Mouse (Mus musculus) limb, embryonic 15.5 days (tissue): ENCODE data around the gene Exoc3l4. TPM values are rescaled to one million over a fixed set of nuclear protein-coding genes. Genes with fewer than 3 reads are reported as not detected.

ENCODE experiments used
- ATAC-seq: fragments of 200-750 bp; cut with Nextera tagmentation; 2 replicates; pipeline ENCODE4 v1.8.0; 2017; ENCODE audit warnings: low read depth, moderate TSS enrichment; ENCODE audit not compliant: insufficient number of reproducible peaks, low FRiP score, low TSS enrichment
- H3K27ac ChIP-seq: fragments of 300-500 bp; sonication (generic); 2 replicates; pipeline ENCODE4 v1.5.1; 2015; ENCODE audit warnings: moderate library complexity, mild to moderate bottlenecking, inconsistent platforms
- H3K27me3 ChIP-seq: fragments of 300-500 bp; sonication (generic); 2 replicates; pipeline ENCODE4 v1.6.1; 2015; ENCODE audit warnings: inconsistent platforms
- H3K36me3 ChIP-seq: fragments of 300-500 bp; sonication (generic); 2 replicates; pipeline ENCODE4 v1.6.1; 2015; ENCODE audit warnings: inconsistent platforms
- H3K4me1 ChIP-seq: fragments of 300-500 bp; sonication (generic); 2 replicates; pipeline ENCODE4 v1.6.1; 2015; ENCODE audit warnings: inconsistent platforms
- H3K4me2 ChIP-seq: fragments of 300-500 bp; sonication (generic); 2 replicates; pipeline ENCODE4 v1.6.1; 2015; ENCODE audit warnings: mild to moderate bottlenecking, inconsistent platforms
- H3K4me3 ChIP-seq: fragments of 300-500 bp; sonication (generic); 2 replicates; pipeline ENCODE4 v1.5.1; 2015; ENCODE audit warnings: mild to moderate bottlenecking, inconsistent platforms
- H3K9ac ChIP-seq: fragments of 300-500 bp; sonication (generic); 2 replicates; pipeline ENCODE4 v1.6.1; 2015; ENCODE audit warnings: inconsistent platforms
- H3K9me3 ChIP-seq: fragments of 300-500 bp; sonication (generic); 2 replicates; pipeline ENCODE4 v1.6.1; 2016; ENCODE audit warnings: inconsistent platforms
- WGBS: fragments of 180-500 bp; shearing (Covaris S2); methylation state at CpG from one replicate; pipeline ENCODE4 v1.1.7; 2015; 5-methylcytosine and 5-hydroxymethylcytosine counted together
- polyA plus RNA-seq: library from polyadenylated mRNA; unstranded; fragments of >200 nt; fragmentation: Nextera tagmentation; extraction: Ambion mirVana; gene quantifications from 2 replicates; pipeline ENCODE4 v1.2.1, GENCODE M21; 2015

Exoc3l4 gene
- polyA plus RNA-seq, 1 experiment from 2014 or later, result 6.4 TPM

- Histone ChIP-seq H3K27me3 (peaks cover 22% of the 10 kb centered on the region), H3K36me3 (no peaks in the 10 kb centered on the region), H3K27ac (peak overlapping the region; percentile 84), H3K4me1 (peaks cover 54% of the 10 kb centered on the region), H3K4me3 (peak overlapping the region; percentile 34), H3K9ac (peak overlapping the region; percentile 15; the same call in 1 of the 2 replicates), H3K9me3 (no peaks in the 10 kb centered on the region), H3K4me2 (peak overlapping the region; percentile 56)
- ATAC-seq, result peak; percentile 42
- 17% methylated on average over 12 of the region's 12 CpGs for WGBS
Measured at GRCm38 (mm10) chr12:111412581-111413284, 4.1 kb upstream of the Exoc3l4 start.

GRCm38 (mm10) chr12:111413300-111413699 lies 3.5 kb upstream of the Exoc3l4 start:
- H3K27ac ChIP-seq, result peak overlapping the region; percentile 84
- 2% methylated on average over 21 of the region's 21 CpGs for WGBS
- peak overlapping the region; percentile 34 for H3K4me3 ChIP-seq
- ATAC-seq, result peak; percentile 74
- peak overlapping the region; percentile 15; the same call in 1 of the 2 replicates for H3K9ac ChIP-seq
- no peaks in the 10 kb centered on the region for H3K9me3 ChIP-seq
- H3K36me3 ChIP-seq, result no peaks in the 10 kb centered on the region
- H3K27me3 ChIP-seq, result peaks cover 16% of the 10 kb centered on the region
- peaks cover 55% of the 10 kb centered on the region for H3K4me1 ChIP-seq
- H3K4me2 ChIP-seq, result peak overlapping the region; percentile 56

- Histone ChIP-seq H3K27me3 (peaks cover 58% of the 10 kb centered on the region), H3K4me1 (peaks cover 31% of the 10 kb centered on the region), H3K27ac (no peak overlapping the region), H3K4me3 (no peak overlapping the region), H3K36me3 (no peaks in the 10 kb centered on the region), H3K9ac (no peak overlapping the region), H3K4me2 (no peak overlapping the region), H3K9me3 (no peaks in the 10 kb centered on the region)
- 74% methylated on average over 5 of the region's 5 CpGs for WGBS
- ATAC-seq, result no peak
Measured at GRCm38 (mm10) chr12:111419918-111420317, 3.1 kb downstream of the Exoc3l4 start.

- WGBS, result 40% methylated on average over 7 of the region's 7 CpGs
- 0 out of 2 replicates have a peak, but pooled peaks have one; percentile 11 for ATAC-seq
- Histone ChIP-seq H3K27me3 (peaks cover 69% of the 10 kb centered on the region), H3K4me2 (no peak overlapping the region), H3K36me3 (no peaks in the 10 kb centered on the region), H3K9me3 (no peaks in the 10 kb centered on the region), H3K27ac (no peak overlapping the region), H3K4me1 (peaks cover 42% of the 10 kb centered on the region), H3K4me3 (no peak overlapping the region), H3K9ac (no peak overlapping the region)
Measured at GRCm38 (mm10) chr12:111420946-111421709, 4.3 kb downstream of the Exoc3l4 start.

DNA sequence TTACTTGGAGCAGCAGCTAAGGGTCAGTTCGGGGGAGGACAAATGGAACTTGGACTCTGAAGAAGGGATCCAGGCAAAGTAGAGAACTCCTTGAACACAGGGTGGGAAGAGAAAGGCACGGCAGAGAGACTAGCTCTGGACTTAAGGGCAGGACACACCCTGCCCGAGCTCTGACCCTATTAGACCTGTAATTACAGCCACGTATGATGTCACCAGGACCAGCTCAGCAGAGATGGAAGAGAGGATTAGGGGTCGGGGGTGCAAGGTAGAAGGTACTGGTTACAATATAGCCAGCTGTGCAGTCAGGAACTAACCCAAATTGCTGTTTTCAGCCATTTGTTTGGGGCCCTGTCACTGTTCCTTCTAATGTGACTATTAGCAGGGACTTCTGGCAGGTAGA lies 6.0 kb downstream of the Exoc3l4 start:
- Histone ChIP-seq H3K36me3 (no peaks in the 10 kb centered on the region), H3K27ac (no peak overlapping the region), H3K9ac (no peak overlapping the region), H3K4me1 (peaks cover 42% of the 10 kb centered on the region), H3K27me3 (peaks cover 82% of the 10 kb centered on the region), H3K9me3 (no peaks in the 10 kb centered on the region), H3K4me2 (no peak overlapping the region), H3K4me3 (peak overlapping the region; percentile 19; the same call in 1 of the 2 replicates)
- ATAC-seq, result no peak
- WGBS, result 48% methylated on average over 5 of the region's 5 CpGs

DNA sequence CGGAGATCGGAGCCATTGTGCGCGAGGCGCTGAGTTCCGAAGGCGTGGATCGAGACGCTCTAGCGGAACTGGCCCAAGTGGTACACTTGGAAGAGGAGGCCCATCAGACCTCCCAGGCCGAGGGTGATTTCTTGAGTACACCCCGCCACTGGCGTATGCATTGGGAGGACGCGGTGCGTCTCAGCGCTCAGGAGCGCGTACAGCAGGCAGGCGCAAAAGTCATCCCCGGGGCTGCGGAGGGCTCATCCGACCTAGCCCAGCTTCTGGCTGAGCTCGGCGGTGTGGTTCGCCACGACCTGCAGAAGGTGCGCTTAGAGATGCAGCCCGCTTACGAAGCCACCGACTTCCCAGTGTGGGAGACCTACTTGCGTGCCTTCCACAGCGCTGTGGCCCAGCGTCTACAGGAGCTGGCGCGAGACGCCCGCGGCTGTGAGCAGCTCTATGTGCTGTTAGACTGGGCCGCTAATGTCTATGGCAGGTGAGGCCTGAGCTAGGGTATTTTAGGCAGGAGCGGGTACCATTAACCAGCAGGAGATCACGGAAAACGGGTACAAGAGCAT lies 6.8 kb downstream of the Exoc3l4 start:
- Histone ChIP-seq H3K27ac (no peak overlapping the region), H3K4me2 (peak overlapping the region; percentile 34), H3K4me1 (peaks cover 45% of the 10 kb centered on the region), H3K9me3 (no peaks in the 10 kb centered on the region), H3K36me3 (no peaks in the 10 kb centered on the region), H3K9ac (no peak overlapping the region), H3K27me3 (peaks cover 90% of the 10 kb centered on the region), H3K4me3 (peak overlapping the region; percentile 19)
- 14% methylated on average over 43 of the region's 43 CpGs for WGBS
- no peak for ATAC-seq

- 33% methylated on average over 9 of the region's 9 CpGs for WGBS
- Histone ChIP-seq H3K27me3 (peaks cover 91% of the 10 kb centered on the region), H3K9me3 (no peaks in the 10 kb centered on the region), H3K4me2 (no peak overlapping the region), H3K4me1 (peaks cover 54% of the 10 kb centered on the region), H3K36me3 (no peaks in the 10 kb centered on the region), H3K4me3 (no peak overlapping the region), H3K27ac (no peak overlapping the region), H3K9ac (no peak overlapping the region)
- ATAC-seq, result no peak
Measured at GRCm38 (mm10) chr12:111424547-111424946, 7.7 kb downstream of the Exoc3l4 start.

GRCm38 (mm10) chr12:111425258-111425657 lies 8.4 kb downstream of the Exoc3l4 start:
- H3K27me3 ChIP-seq, result peaks cover 91% of the 10 kb centered on the region
- H3K4me1 ChIP-seq, result peaks cover 61% of the 10 kb centered on the region
- H3K4me2 ChIP-seq, result no peak overlapping the region
- H3K36me3 ChIP-seq, result no peaks in the 10 kb centered on the region
- no peak for ATAC-seq
- no peak overlapping the region for H3K27ac ChIP-seq
- 4% methylated on average over 15 of the region's 15 CpGs for WGBS
- no peak overlapping the region for H3K9ac ChIP-seq
- no peak overlapping the region for H3K4me3 ChIP-seq
- H3K9me3 ChIP-seq, result no peaks in the 10 kb centered on the region

DNA sequence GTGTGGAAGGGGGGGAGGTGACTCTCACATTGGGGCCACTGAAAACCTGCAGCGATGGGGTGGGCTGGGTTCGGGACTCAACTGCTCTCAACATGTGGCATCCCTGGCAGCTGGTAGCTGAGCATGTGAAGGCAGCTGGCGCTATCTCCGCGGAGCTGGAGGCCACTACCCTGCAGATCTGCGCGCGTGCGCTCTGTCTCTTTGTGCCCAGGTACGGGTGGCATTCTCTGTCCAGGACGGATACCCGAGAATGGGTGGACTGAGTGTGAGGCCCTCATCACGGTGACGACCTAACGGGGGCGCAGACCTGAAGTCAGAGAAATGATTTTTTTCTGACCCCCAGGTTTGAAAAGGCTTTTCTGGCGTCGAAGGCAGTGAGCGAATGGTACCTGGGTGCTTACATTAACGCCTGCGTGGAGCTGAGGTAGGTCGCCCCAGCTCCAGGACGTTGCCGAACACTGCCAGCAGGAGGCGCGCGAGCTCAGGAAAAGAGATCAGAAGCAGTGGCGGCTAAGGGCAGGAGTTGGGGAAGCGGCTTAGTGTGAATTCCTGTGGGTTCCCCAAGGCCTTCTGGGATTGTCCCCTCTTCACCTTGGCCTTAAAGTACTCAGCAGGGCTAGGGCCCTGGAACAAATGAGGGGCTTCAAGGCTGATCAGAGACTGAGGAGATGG lies 9.1 kb downstream of the Exoc3l4 start:
- H3K9me3 ChIP-seq, result no peaks in the 10 kb centered on the region
- H3K4me1 ChIP-seq, result peaks cover 68% of the 10 kb centered on the region
- 0 out of 2 replicates have a peak, but pooled peaks have one; percentile 5 for ATAC-seq
- WGBS, result 18% methylated on average over 29 of the region's 29 CpGs
- H3K27ac ChIP-seq, result no peak overlapping the region
- H3K4me2 ChIP-seq, result no peak overlapping the region
- no peak overlapping the region for H3K4me3 ChIP-seq
- no peaks in the 10 kb centered on the region for H3K36me3 ChIP-seq
- no peak overlapping the region for H3K9ac ChIP-seq
- H3K27me3 ChIP-seq, result peaks cover 95% of the 10 kb centered on the region

DNA sequence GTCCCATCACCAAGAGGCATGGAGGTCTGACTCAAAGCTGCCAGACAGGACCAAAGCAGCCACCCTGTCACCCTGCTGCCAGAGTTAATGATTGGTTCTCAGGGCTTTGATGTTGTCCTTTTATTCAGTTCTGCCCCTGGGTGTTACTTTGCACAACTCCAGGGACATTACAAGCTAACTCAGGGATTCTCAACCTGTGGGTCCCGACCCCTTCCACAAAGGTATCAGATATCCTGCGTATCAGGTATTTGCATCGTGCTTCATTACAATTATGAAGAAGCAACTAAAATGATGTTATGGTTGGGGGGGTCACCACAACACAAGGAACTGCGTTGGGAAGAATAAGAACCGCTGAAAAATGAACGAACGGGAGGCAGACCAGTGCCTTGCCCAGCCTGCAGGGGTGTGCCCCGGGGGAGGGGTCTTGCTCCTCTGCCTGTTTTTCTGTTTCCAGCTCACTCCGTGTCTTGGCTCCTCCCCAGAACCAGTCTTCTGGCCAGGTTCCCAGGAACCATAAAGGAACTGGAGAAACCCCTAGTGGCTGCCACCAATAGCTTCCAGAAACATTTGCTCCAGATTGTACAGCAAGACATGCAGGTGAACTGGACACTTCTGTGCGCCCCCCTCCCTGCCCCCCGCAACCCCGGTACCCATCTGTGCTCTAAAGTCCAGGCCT lies 10.8 kb downstream of the Exoc3l4 start:
- peaks cover 76% of the 10 kb centered on the region for H3K4me1 ChIP-seq
- no peaks in the 10 kb centered on the region for H3K9me3 ChIP-seq
- H3K9ac ChIP-seq, result no peak overlapping the region
- no peak overlapping the region for H3K27ac ChIP-seq
- 45% methylated on average over 12 of the region's 12 CpGs for whole genome bisulfite sequencing
- ATAC-seq, result no peak
- no peaks in the 10 kb centered on the region for H3K36me3 ChIP-seq
- no peak overlapping the region for H3K4me2 ChIP-seq
- H3K27me3 ChIP-seq, result peaks cover 95% of the 10 kb centered on the region
- H3K4me3 ChIP-seq, result no peak overlapping the region

DNA sequence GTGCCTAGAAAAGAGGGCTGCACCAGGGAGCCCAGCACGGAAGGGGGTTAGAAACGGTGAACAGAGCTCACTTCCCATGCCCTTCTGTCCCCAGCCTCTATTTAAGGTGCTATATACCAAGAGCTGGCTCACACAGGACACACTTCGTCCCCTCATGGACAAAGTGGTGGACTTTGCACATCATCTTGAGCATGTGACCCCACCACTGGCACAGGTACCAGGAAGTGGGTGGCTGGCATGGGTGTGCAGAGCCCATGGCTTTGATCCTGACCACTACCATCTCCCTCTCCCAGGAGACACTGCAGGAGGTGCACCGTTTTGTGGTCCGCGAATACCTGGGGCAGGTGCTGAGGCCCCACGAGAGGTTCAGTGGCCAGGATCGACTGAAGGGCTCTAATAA lies 11.5 kb downstream of the Exoc3l4 start:
- WGBS, result 28% methylated on average over 8 of the region's 8 CpGs
- Histone ChIP-seq H3K36me3 (no peaks in the 10 kb centered on the region), H3K27ac (no peak overlapping the region), H3K4me1 (peaks cover 74% of the 10 kb centered on the region), H3K9ac (no peak overlapping the region), H3K4me2 (peak overlapping the region; percentile 78; the same call in 1 of the 2 replicates), H3K27me3 (peaks cover 90% of the 10 kb centered on the region), H3K4me3 (no peak overlapping the region), H3K9me3 (no peaks in the 10 kb centered on the region)
- ATAC-seq, result no peak
